Mouse (Mus musculus): ENCODE measurements around the gene Nup85.

The Nup85 gene

GRCm38 (mm10) chr11:115615108-115615825 lies 51.0 kb downstream of the Nup85 start:
- CTCF ChIA-PET = interaction anchor here in 3 of 4 experiments (0.5 to 3.5 kb wide), 13 partner anchors 8 to 705 kb away, joined by 3 to 21 read pairs (median 3); partner anchors contain the start of genes Armc7 (in 1 of the 3), Caskin2 (in 1 of the 3), Slc25a19 (in 1 of the 3) and Sumo2 (in 1 of the 3)
- POLR2A ChIA-PET = interaction anchor here (0.5 to 17.9 kb wide), 69 partner anchors 10 to 1084 kb away, joined by 3 to 335 read pairs (median 4); partner anchors contain the start of genes Nup85 (in 3 of the 4), Slc25a19 (in 3 of the 4), Caskin2 (in 2 of the 4) and Gga3 (in 2 of the 4)

GRCm38 (mm10) chr11:115615875-115616274 lies 51.6 kb downstream of the Nup85 start:
- CTCF ChIA-PET = interaction anchor here in 2 of 4 experiments (0.7 to 3.5 kb wide), 8 partner anchors 8 to 226 kb away, joined by 3 to 21 read pairs (median 4); partner anchors contain the start of genes Slc25a19 (in 1 of the 2) and Sumo2 (in 1 of the 2)
- POLR2A ChIA-PET = interaction anchor here in 3 of 4 experiments (0.6 to 17.9 kb wide), 47 partner anchors 10 to 1084 kb away, joined by 3 to 335 read pairs (median 6); partner anchors contain the start of genes Nup85 (in 3 of the 3), Slc25a19 (in 3 of the 3), Gga3 (in 2 of the 3) and Grb2 (in 2 of the 3)

GRCm38 (mm10) chr11:115616371-115616770 lies 52.1 kb downstream of the Nup85 start:
- CTCF ChIA-PET = interaction anchor here in 2 of 4 experiments (0.6 to 1.7 kb wide), 7 partner anchors 15 to 463 kb away, joined by 3 to 12 read pairs (median 5); partner anchors contain the start of gene Sumo2 (in 1 of the 2)
- POLR2A ChIA-PET = interaction anchor here in 2 of 4 experiments (0.6 to 17.9 kb wide), 17 partner anchors 11 to 408 kb away, joined by 3 to 335 read pairs (median 23); partner anchors contain the start of genes Jpt1 (in 2 of the 2), Slc25a19 (in 2 of the 2), Gga3 (in 1 of the 2) and Grb2 (in 1 of the 2)

- CTCF ChIA-PET = interaction anchor here in 2 of 4 experiments (0.6 to 2.0 kb wide), 8 partner anchors 15 to 464 kb away, joined by 3 to 12 read pairs (median 4); partner anchors contain the start of genes Grb2 (in 1 of the 2) and Sumo2 (in 1 of the 2)
- POLR2A ChIA-PET = interaction anchor here in 2 of 4 experiments (0.6 to 17.9 kb wide), 21 partner anchors 8 to 408 kb away, joined by 3 to 335 read pairs (median 5); partner anchors contain the start of genes Jpt1 (in 2 of the 2), Slc25a19 (in 2 of the 2) and Grb2 (in 1 of the 2)
Measured at GRCm38 (mm10) chr11:115616893-115617292, 52.7 kb downstream of the Nup85 start.

GRCm38 (mm10) chr11:115618001-115618400 lies 53.8 kb downstream of the Nup85 start:
- POLR2A ChIA-PET = interaction anchor here in 3 of 4 experiments (0.5 to 17.9 kb wide), 16 partner anchors 9 to 215 kb away, joined by 3 to 335 read pairs (median 4); partner anchors contain the start of genes Slc25a19 (in 2 of the 3) and Jpt1 (in 1 of the 3)
- CTCF ChIA-PET = interaction anchor here in 3 of 4 experiments (0.5 to 2.0 kb wide), 8 partner anchors 10 to 402 kb away, joined by 3 to 8 read pairs (median 3); partner anchors contain the start of gene Slc25a19 (in 1 of the 3)

GRCm38 (mm10) chr11:115618732-115619516 lies 54.7 kb downstream of the Nup85 start:
- ChIA-PET CTCF (interaction anchor here in 2 of 4 experiments (1.1 to 2.0 kb wide), 3 partner anchors 13 to 20 kb away, joined by 3 to 8 read pairs (median 5); no protein-coding TSS in a partner anchor), POLR2A (interaction anchor here in 2 of 4 experiments (1.2 to 17.9 kb wide), 12 partner anchors 8 to 105 kb away, joined by 3 to 335 read pairs (median 4); partner anchors contain the start of genes Slc25a19 (in 2 of the 2) and Jpt1 (in 1 of the 2))

- ChIA-PET CTCF (interaction anchor here in 3 of 4 experiments (0.5 to 1.9 kb wide), 4 partner anchors 7 to 16 kb away, joined by 5 to 9 read pairs (median 6); partner anchors contain the start of gene Mif4gd (in 1 of the 3)), POLR2A (interaction anchor here in 3 of 4 experiments (0.5 to 17.9 kb wide), 12 partner anchors 8 to 224 kb away, joined by 3 to 335 read pairs (median 5); partner anchors contain the start of genes Grb2 (in 1 of the 3), Mif4gd (in 1 of the 3) and Slc25a19 (in 1 of the 3))
Measured at GRCm38 (mm10) chr11:115619949-115620348, 55.7 kb downstream of the Nup85 start.

- CTCF ChIA-PET = interaction anchor here (0.5 to 2.5 kb wide), 18 partner anchors 8 to 270 kb away, joined by 3 to 16 read pairs (median 3); partner anchors contain the start of genes Mif4gd (in 3 of the 4) and Grb2 (in 1 of the 4)
- POLR2A ChIA-PET = interaction anchor here in 2 of 4 experiments (1.0 to 14.9 kb wide), 7 partner anchors 10 to 87 kb away, joined by 3 to 307 read pairs (median 3); partner anchors contain the start of genes Mif4gd (in 2 of the 2), Nup85 (in 1 of the 2) and Sumo2 (in 1 of the 2)
Measured at GRCm38 (mm10) chr11:115623487-115624070, 59.3 kb downstream of the Nup85 start.

GRCm38 (mm10) chr11:115625877-115626276 lies 61.6 kb downstream of the Nup85 start:
- ChIA-PET CTCF (interaction anchor here in 1 of 4 experiments (0.8 kb wide), 1 partner anchor 13 kb away, joined by 4 read pairs; the partner anchor contains the start of gene Mif4gd), POLR2A (interaction anchor here in 3 of 4 experiments (0.6 to 14.9 kb wide), 3 partner anchors 12 to 18 kb away, joined by 3 to 307 read pairs (median 108); partner anchors contain the start of gene Mif4gd (in 2 of the 3))

GRCm38 (mm10) chr11:115626824-115627616 lies 62.8 kb downstream of the Nup85 start:
- ChIA-PET CTCF (interaction anchor here in 3 of 4 experiments (0.6 to 8.7 kb wide), 7 partner anchors 13 to 363 kb away, joined by 4 to 93 read pairs (median 5); partner anchors contain the start of gene Mif4gd (in 3 of the 3)), POLR2A (interaction anchor here in 3 of 4 experiments (0.6 to 14.9 kb wide), 27 partner anchors 8 to 398 kb away, joined by 3 to 307 read pairs (median 5); partner anchors contain the start of genes Jpt1 (in 2 of the 3), Mif4gd (in 2 of the 3), Sumo2 (in 2 of the 3) and Caskin2 (in 1 of the 3))

- POLR2A ChIA-PET = interaction anchor here (0.5 to 14.9 kb wide), 62 partner anchors 7 to 397 kb away, joined by 3 to 307 read pairs (median 4); partner anchors contain the start of genes Jpt1 (in 3 of the 4), Mif4gd (in 3 of the 4), Caskin2 (in 2 of the 4) and Grb2 (in 2 of the 4)
Measured at GRCm38 (mm10) chr11:115627705-115628464, 63.7 kb downstream of the Nup85 start, which contains the start of gene Slc25a19. Slc25a19 (minus strand) TSS chr11:115628295.

GRCm38 (mm10) chr11:115628465-115629101 lies 64.3 kb downstream of the Nup85 start:
- CTCF ChIA-PET = interaction anchor here (0.5 to 8.7 kb wide), 23 partner anchors 9 to 396 kb away, joined by 3 to 93 read pairs (median 4); partner anchors contain the start of genes Mif4gd (in 3 of the 4), Caskin2 (in 1 of the 4), Gga3 (in 1 of the 4) and Grb2 (in 1 of the 4)

More at GRCm38 (mm10) chr11:115627705-115628464, 63.7 kb downstream of the Nup85 start, which contains the start of gene Slc25a19:
- CTCF ChIA-PET = interaction anchor here (0.5 to 8.7 kb wide), 24 partner anchors 9 to 724 kb away, joined by 3 to 93 read pairs (median 4); partner anchors contain the start of genes Mif4gd (in 3 of the 4), Caskin2 (in 1 of the 4), Gga3 (in 1 of the 4) and Grb2 (in 1 of the 4)

More at GRCm38 (mm10) chr11:115628465-115629101, 64.3 kb downstream of the Nup85 start:
- POLR2A ChIA-PET = interaction anchor here (0.5 to 14.9 kb wide), 62 partner anchors 8 to 760 kb away, joined by 3 to 307 read pairs (median 4); partner anchors contain the start of genes Jpt1 (in 3 of the 4), Mif4gd (in 3 of the 4), Grb2 (in 2 of the 4) and Sumo2 (in 2 of the 4)

All from embryonic stem cell, embryonic (primary cell).